Mouse (Mus musculus) brain, embryonic 14.5 days (tissue): Measurements from ENCODE around the gene Grid2.

Experiments used
- CTCF ChIP-seq: fragments of 200-500 bp; IDR thresholded peaks from 2 replicates; pipeline ENCODE4 v1.5.1; 2012; ENCODE audit warnings: inconsistent platforms, mild to moderate bottlenecking, moderate library complexity, borderline replicate concordance; ENCODE audit not compliant: insufficient read depth, insufficient read length; ENCODE audit errors: extremely low read depth
- POLR2A ChIP-seq: fragments of 200-500 bp; IDR thresholded peaks from 2 replicates; pipeline ENCODE4 v1.6.1; 2012; ENCODE audit warnings: mild to moderate bottlenecking, inconsistent platforms, borderline replicate concordance; ENCODE audit not compliant: poor library complexity, insufficient read depth, insufficient read length, severe bottlenecking; ENCODE audit errors: extremely low read depth

DNA sequence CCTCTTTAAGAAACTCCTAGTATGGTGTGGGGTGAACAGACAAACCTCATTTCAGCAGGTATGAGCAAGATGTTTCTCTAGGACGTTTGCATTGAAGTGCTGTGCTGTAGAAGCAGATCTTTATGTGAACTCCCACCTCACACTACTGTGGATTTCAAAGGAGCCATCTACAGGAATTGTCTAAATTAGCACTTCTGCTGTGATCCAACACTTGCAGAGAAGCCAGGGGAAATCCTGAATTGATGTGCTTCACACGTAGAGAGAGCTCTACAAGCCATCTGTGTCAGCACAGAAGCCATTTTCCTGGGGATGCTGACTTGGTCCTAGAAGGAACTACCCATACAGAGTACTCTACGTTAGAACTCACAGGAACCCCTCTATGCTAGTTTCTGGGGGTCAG lies 430.0 kb downstream of the Grid2 start:
- TF ChIP-seq CTCF: no peak
- no peak for TF ChIP-seq POLR2A
